Mouse (Mus musculus) hindbrain, embryonic 12.5 days (tissue): Measurements from ENCODE around the gene Nlrp14. TPM values are rescaled to one million over a fixed set of nuclear protein-coding genes. Genes with fewer than 3 reads are reported as not detected.

Experiments used
- polyA plus RNA-seq: library from polyadenylated mRNA; unstranded; fragments of >200 nt; fragmentation: Nextera tagmentation; extraction: Ambion mirVana; gene quantifications from 2 replicates; pipeline ENCODE4 v1.2.1, GENCODE M21; 2016

Nlrp14 gene
- polyA plus RNA-seq, 1 experiment from 2014 or later = not detected

Other genes starting within 250 kb of the Nlrp14 start
- gene Olfr709-ps1, start 234.8 kb upstream of the Nlrp14 start, polyA plus RNA-seq = not detected in 2 replicates
- gene Olfr710, start 218.7 kb upstream of the Nlrp14 start, polyA plus RNA-seq = not detected in 2 replicates
- gene Olfr6, start 203.1 kb upstream of the Nlrp14 start, polyA plus RNA-seq = not detected in 2 replicates
- gene Olfr711, start 191.5 kb upstream of the Nlrp14 start, polyA plus RNA-seq = not detected in 2 replicates
- not detected in 2 replicates for gene Olfr2, start 160.9 kb upstream of the Nlrp14 start, polyA plus RNA-seq
- not detected in 2 replicates for gene Olfr713, start 135.8 kb upstream of the Nlrp14 start, polyA plus RNA-seq
- gene Olfr714, start 96.0 kb upstream of the Nlrp14 start, polyA plus RNA-seq = not detected in 2 replicates
- gene Olfr17, start 73.8 kb upstream of the Nlrp14 start, polyA plus RNA-seq = not detected in 2 replicates
- gene Olfr715b, start 56.6 kb upstream of the Nlrp14 start, polyA plus RNA-seq = not detected in 2 replicates
- gene Olfr715, start 35.9 kb upstream of the Nlrp14 start, polyA plus RNA-seq = not detected in 2 replicates
- not detected in 2 replicates for gene Olfr716, start 28.7 kb upstream of the Nlrp14 start, polyA plus RNA-seq
- gene Rbmxl2, start 42.5 kb downstream of the Nlrp14 start, polyA plus RNA-seq = not detected in 2 replicates
- gene Syt9, start 203.7 kb downstream of the Nlrp14 start, polyA plus RNA-seq = 5.1 and 6.3 TPM in 2 replicates